In genomic region chr6:128763736-128764523, GRCm38 (mm10) we compare ENCODE assay signal across 8 mouse cellular contexts. TPM values are rescaled to one million over a fixed set of nuclear protein-coding genes. Genes with fewer than 3 reads are reported as not detected.
DNase-seq lines count a peak whose midpoint lies in the region; ATAC-seq and TF ChIP-seq lines count a peak whose summit lies in the region.

No protein-coding gene starts in this region.

- ATAC-seq in forebrain, embryonic 15.5 days (replicated peaks) = peak; percentile 91
- peak; percentile 93 for ATAC-seq in lung, embryonic 14.5 days (ENCODE audit: insufficient read depth)

- no peaks in the 10 kb centered on the region for H3K4me1 ChIP-seq in ES-E14 (ENCODE audit: control insufficient read depth in 2 of 2, insufficient read depth in 2 of 2, low read length in 2 of 2, poor library complexity in 1 of 2)
- peaks cover 6% of the 10 kb centered on the region for H3K4me1 ChIP-seq in forebrain, embryonic 15.5 days
- no peaks in the 10 kb centered on the region for H3K4me1 ChIP-seq in lung, embryonic 14.5 days (ENCODE audit: insufficient read depth)
- peaks cover 8% of the 10 kb centered on the region; the same call in 1 of the 2 replicates for H3K4me1 ChIP-seq in olfactory bulb, adult 2 months (ENCODE audit: control insufficient read depth, insufficient read depth, low read length)
- peaks cover 16% of the 10 kb centered on the region for H3K4me1 ChIP-seq in thymus, adult 2 months (replicated peaks; ENCODE audit: control insufficient read depth, insufficient read depth, low read length)

- no peaks in the 10 kb centered on the region for H3K36me3 ChIP-seq in ES-E14 (ENCODE audit: control insufficient read depth, insufficient read depth, low read length, poor library complexity, severe bottlenecking)
- no peaks in the 10 kb centered on the region for H3K36me3 ChIP-seq in forebrain, embryonic 15.5 days
- H3K36me3 ChIP-seq in lung, embryonic 14.5 days (ENCODE audit: insufficient read depth) = no peaks in the 10 kb centered on the region
- no peaks in the 10 kb centered on the region for H3K36me3 ChIP-seq in thymus, adult 2 months (ENCODE audit: control insufficient read depth, insufficient read depth, low read length)

- peak overlapping the region; percentile 34 for H3K9ac ChIP-seq in ES-E14 (ENCODE audit: insufficient read depth, low read depth, low read length, poor library complexity, severe bottlenecking)
- peak overlapping the region; percentile 62 for H3K9ac ChIP-seq in forebrain, embryonic 15.5 days (replicated peaks)
- peak overlapping the region; percentile 42 for H3K9ac ChIP-seq in lung, embryonic 14.5 days

- peak overlapping the region; percentile 61 for H3K4me2 ChIP-seq in forebrain, embryonic 15.5 days (replicated peaks)
- peak overlapping the region; percentile 61 for H3K4me2 ChIP-seq in lung, embryonic 14.5 days

- in situ Hi-C loops in ES-E14 (cut with MboI; ENCODE audit: low sequenced_read_pairs in 2 of 2, unreplicated experiment in 2 of 2) = loop anchor here in 1 of 2 experiments (5.0 kb wide), 1 partner anchor 33 kb away; no protein-coding TSS in a partner anchor

- H3K27ac ChIP-seq in ES-E14 (ENCODE audit: insufficient read depth, low read depth, low read length, poor library complexity, severe bottlenecking) = peak overlapping the region; percentile 2; the same call in 1 of the 2 replicates
- peak overlapping the region; percentile 95 for H3K27ac ChIP-seq in forebrain, embryonic 15.5 days (replicated peaks)
- peak overlapping the region; percentile 67 for H3K27ac ChIP-seq in layer of hippocampus, adult 2 months
- H3K27ac ChIP-seq in lung, embryonic 14.5 days (ENCODE audit: low read depth) = peak overlapping the region; percentile 72
- H3K27ac ChIP-seq in olfactory bulb, adult 2 months (ENCODE audit: insufficient read depth, low read depth, low read length) = peak overlapping the region; percentile 86
- peak overlapping the region; percentile 55 for H3K27ac ChIP-seq in thymus, adult 2 months (ENCODE audit: control insufficient read depth, insufficient read depth, low read length)

- peak; percentile 83 for TF ChIP-seq CTCF in layer of hippocampus, adult 2 months (conservative IDR thresholded peaks at IDR 0.05)
- peak; percentile 86 for TF ChIP-seq CTCF in lung, embryonic 14.5 days (IDR thresholded peaks at IDR 0.05; ENCODE audit: low read depth)
- peak; percentile 61; the same call in 1 of the 2 replicates for TF ChIP-seq CTCF in olfactory bulb, adult 2 months (IDR thresholded peaks at IDR 0.05; ENCODE audit: insufficient read depth, low read depth, low read length)
- TF ChIP-seq CTCF in thymus, adult 2 months (IDR thresholded peaks at IDR 0.05; ENCODE audit: borderline replicate concordance, control insufficient read depth, extremely low read depth, insufficient read depth, low read length, poor library complexity) = peak; percentile 32; the same call in 1 of the 2 replicates

- no peaks in the 10 kb centered on the region for H3K27me3 ChIP-seq in forebrain, embryonic 15.5 days
- no peaks in the 10 kb centered on the region for H3K27me3 ChIP-seq in lung, embryonic 14.5 days (ENCODE audit: insufficient read depth, low read length)
- no peaks in the 10 kb centered on the region for H3K27me3 ChIP-seq in thymus, adult 2 months (ENCODE audit: control insufficient read depth, insufficient read depth, low read length)

- under 1% methylated on average over 30 of the region's 30 CpGs for WGBS in forebrain, embryonic 15.5 days
- 1% methylated on average over 30 of the region's 30 CpGs for WGBS in lung, embryonic 14.5 days
- 1% methylated on average over 30 of the region's 30 CpGs for WGBS in olfactory bulb, adult 2 months
- WGBS in thymus, adult 2 months = 3% methylated on average over 30 of the region's 30 CpGs

- 0 out of 2 replicates have a peak, but pooled peaks have one; percentile 24 for TF ChIP-seq POLR2A in olfactory bulb, adult 2 months (IDR thresholded peaks at IDR 0.05; ENCODE audit: insufficient read depth, low read depth, low read length)
- no peak for TF ChIP-seq POLR2A in thymus, adult 2 months (IDR thresholded peaks at IDR 0.05; ENCODE audit: control insufficient read depth, extremely low read depth, insufficient read depth, low read length, poor library complexity)

- 0 out of 2 replicates have a peak, but pooled peaks cover 2% of the 10 kb centered on the region for H3K9me3 ChIP-seq in ES-E14 (ENCODE audit: control insufficient read depth, insufficient read depth, low read depth, low read length)
- no peaks in the 10 kb centered on the region for H3K9me3 ChIP-seq in forebrain, embryonic 15.5 days
- no peaks in the 10 kb centered on the region for H3K9me3 ChIP-seq in lung, embryonic 14.5 days (ENCODE audit: low read depth, low read length)

- intact Hi-C loops in heart, postnatal 36 days (cut with DNase I) = loop anchor here (1.0 to 10.0 kb wide), 5 partner anchors 38 to 468 kb away; partner anchors contain the start of genes Clec2d and Itfg2

- peak; percentile 96 for DNase-seq in ES-E14 (ENCODE audit: low read depth, low spot score)
- DNase-seq in cerebellum, adult 11-12 months = peak; percentile 99
- peak; percentile 90 to 94 for DNase-seq in heart, postnatal 36 days
- DNase-seq in layer of hippocampus, adult 2 months (ENCODE audit: low spot score in 2 of 2) = peak; percentile 96 to 99
- DNase-seq in lung, embryonic 14.5 days = peak; percentile 97
- peak; percentile 92 for DNase-seq in thymus, adult 2 months

- H3K4me3 ChIP-seq in ES-E14 (ENCODE audit: insufficient read depth in 1 of 2, low read depth in 1 of 2, low read length in 2 of 2, poor library complexity in 1 of 2, severe bottlenecking in 1 of 2) = peak overlapping the region; percentile 45 to 64
- peak overlapping the region; percentile 52 for H3K4me3 ChIP-seq in forebrain, embryonic 15.5 days
- peak overlapping the region; percentile 63 for H3K4me3 ChIP-seq in layer of hippocampus, adult 2 months
- peak overlapping the region; percentile 44 for H3K4me3 ChIP-seq in lung, embryonic 14.5 days (ENCODE audit: low read depth, low read length)
- H3K4me3 ChIP-seq in olfactory bulb, adult 2 months (ENCODE audit: insufficient read depth, low read depth, low read length) = peak overlapping the region; percentile 62
- H3K4me3 ChIP-seq in thymus, adult 2 months (ENCODE audit: control insufficient read depth, insufficient read depth, low read length) = peak overlapping the region; percentile 80

TF ChIP-seq in ES-E14, 5 proteins besides CTCF, POLR2A, EP300 and RAD21:
- TF ChIP-seq MAFK (IDR thresholded peaks at IDR 0.05; ENCODE audit: insufficient read depth, low read depth, low read length) (peak; percentile 88), HCFC1 (IDR thresholded peaks at IDR 0.05; ENCODE audit: borderline replicate concordance, insufficient read depth, low read length) (no peak), ZNF384 (IDR thresholded peaks at IDR 0.05; ENCODE audit: low read depth, low read length) (peak; percentile 52; the same call in 1 of the 2 replicates), CHD2 (IDR thresholded peaks at IDR 0.05; ENCODE audit: low read depth, low read length) (no peak), ZC3H11A (IDR thresholded peaks at IDR 0.05; ENCODE audit: borderline replicate concordance, low read depth, low read length) (0 out of 2 replicates have a peak, but pooled peaks have one; percentile 31)

RNA-seq across cellular contexts. Expression of gene Klrb1c, which starts 25.1 kb away (rescaled TPM):
- 0.13 TPM in 1 of 2 replicates, not detected in the other for total RNA-seq in ES-E14 (2012; rRNA removed)
- polyA plus RNA-seq in forebrain, embryonic 15.5 days (2015; fragmentation: Nextera tagmentation; extraction: Ambion mirVana) = not detected in 2 replicates
- under 1 TPM in 1 of 2 experiments, not detected in 1; 0.16 TPM for total RNA-seq in heart, postnatal 36 days (2021)
- not detected for total RNA-seq in layer of hippocampus, adult 2 months (2021)
- 0.26 and 0.32 TPM in 2 replicates for polyA plus RNA-seq in lung, embryonic 14.5 days (2014; fragmentation: Nextera tagmentation; extraction: Ambion mirVana)
- polyA plus RNA-seq in olfactory bulb, adult 2 months (2012; ENCODE audit: insufficient read depth, insufficient read length, low replicate concordance, missing spikeins) = not detected in 2 replicates
- 0.96 and 2.6 TPM in 2 replicates for polyA plus RNA-seq in thymus, adult 2 months (2012; rRNA removed)

RNA-seq across cellular contexts. Expression of gene Klrb1, which starts 41.1 kb away (rescaled TPM):
- total RNA-seq in ES-E14 (2012; rRNA removed) = not detected in 2 replicates
- 0.26 TPM in 1 of 2 replicates, not detected in the other for polyA plus RNA-seq in forebrain, embryonic 15.5 days (2015; fragmentation: Nextera tagmentation; extraction: Ambion mirVana)
- total RNA-seq in heart, postnatal 36 days (2021) = not detected
- not detected for total RNA-seq in layer of hippocampus, adult 2 months (2021)
- not detected in 2 replicates for polyA plus RNA-seq in lung, embryonic 14.5 days (2014; fragmentation: Nextera tagmentation; extraction: Ambion mirVana)
- polyA plus RNA-seq in olfactory bulb, adult 2 months (2012; ENCODE audit: insufficient read depth, insufficient read length, low replicate concordance, missing spikeins) = not detected in 2 replicates
- not detected in 2 replicates for polyA plus RNA-seq in thymus, adult 2 months (2012; rRNA removed)

Comparison
In these comparisons a context has a peak if more than half of its experiments do, and no peak if none do; other contexts are left out.
1. Peak in every context shown above with its lines: DNase-seq, ATAC-seq, H3K4me3 ChIP-seq and H3K27ac ChIP-seq.
2. H3K27ac ChIP-seq: peak in every context shown above with its lines; median percentile 95 in forebrain, embryonic 15.5 days; 86 in olfactory bulb, adult 2 months; 72 in lung, embryonic 14.5 days; 67 in layer of hippocampus, adult 2 months; 55 in thymus, adult 2 months; 2 in ES-E14.
3. CTCF ChIP-seq: peak in every context shown above with its lines; median percentile 86 in lung, embryonic 14.5 days; 83 in layer of hippocampus, adult 2 months; 61 in olfactory bulb, adult 2 months; 32 in thymus, adult 2 months.